Mouse (Mus musculus): ENCODE results near the gene Hpgds. TPM values are rescaled to one million over a fixed set of nuclear protein-coding genes. Genes with fewer than 3 reads are reported as not detected.
A peak's percentile ranks its signal among the peaks of the same experiment; 100 is the strongest.

The Hpgds gene
- polyA plus RNA-seq, 1 experiment: 2.0 TPM

GRCm38 (mm10) chr6:65114902-65115301 is 29.8 kb downstream of the Hpgds start:
- no peak for DNase-seq
- no peaks in the 10 kb centered on the region for H3K4me1 ChIP-seq (ENCODE audit: control insufficient read depth, insufficient read depth, low read length)
- TF ChIP-seq CTCF (IDR thresholded peaks at IDR 0.05; ENCODE audit: borderline replicate concordance, insufficient read depth, low read depth, low read length) (no peak), POLR2A (IDR thresholded peaks at IDR 0.05; ENCODE audit: borderline replicate concordance, insufficient read depth, low read length) (no peak)
- no peak overlapping the region for H3K27ac ChIP-seq (ENCODE audit: insufficient read depth, low read length)
- H3K4me3 ChIP-seq (replicated peaks; ENCODE audit: insufficient read depth, low read depth, low read length): no peak overlapping the region
- H3K27me3 ChIP-seq (ENCODE audit: control insufficient read depth, insufficient read depth, low read length): no peaks in the 10 kb centered on the region
- WGBS: 96% methylated on average over 2 of the region's 2 CpGs

GRCm38 (mm10) chr6:65079139-65079538 is 65.6 kb downstream of the Hpgds start:
- Histone ChIP-seq H3K4me3 (replicated peaks; ENCODE audit: insufficient read depth, low read depth, low read length) (no peak overlapping the region), H3K4me1 (ENCODE audit: control insufficient read depth, insufficient read depth, low read length) (no peaks in the 10 kb centered on the region), H3K27ac (ENCODE audit: insufficient read depth, low read length) (no peak overlapping the region), H3K27me3 (ENCODE audit: control insufficient read depth, insufficient read depth, low read length) (no peaks in the 10 kb centered on the region)
- 83% methylated on average over 1 of the region's 1 CpGs for WGBS
- no peak for DNase-seq
- TF ChIP-seq POLR2A (IDR thresholded peaks at IDR 0.05; ENCODE audit: borderline replicate concordance, insufficient read depth, low read length) (no peak), CTCF (IDR thresholded peaks at IDR 0.05; ENCODE audit: borderline replicate concordance, insufficient read depth, low read depth, low read length) (no peak)

GRCm38 (mm10) chr6:65075201-65075600 is 69.5 kb downstream of the Hpgds start:
- peak in 1 of 2 experiments; percentile 14 for DNase-seq
- Histone ChIP-seq H3K4me1 (ENCODE audit: control insufficient read depth, insufficient read depth, low read length) (no peaks in the 10 kb centered on the region), H3K27ac (ENCODE audit: insufficient read depth, low read length) (no peak overlapping the region), H3K27me3 (ENCODE audit: control insufficient read depth, insufficient read depth, low read length) (no peaks in the 10 kb centered on the region), H3K4me3 (replicated peaks; ENCODE audit: insufficient read depth, low read depth, low read length) (peak overlapping the region; percentile 37)
- WGBS: 60% methylated on average over 2 of the region's 2 CpGs
- TF ChIP-seq POLR2A (IDR thresholded peaks at IDR 0.05; ENCODE audit: borderline replicate concordance, insufficient read depth, low read length) (no peak), CTCF (IDR thresholded peaks at IDR 0.05; ENCODE audit: borderline replicate concordance, insufficient read depth, low read depth, low read length) (no peak)

Other genes starting within 250 kb of the Hpgds start
- gene Smarcad1, start 102.3 kb downstream of the Hpgds start, polyA plus RNA-seq (2012; rRNA removed): 20.9 and 22.3 TPM in 2 replicates
- 0.46 and 0.52 TPM in 2 replicates for gene C130060K24Rik, start 236.2 kb upstream of the Hpgds start, polyA plus RNA-seq (2012; rRNA removed)